Mouse (Mus musculus): Measurements from ENCODE around the gene Dcn. TPM values are rescaled to one million over a fixed set of nuclear protein-coding genes. Genes with fewer than 3 reads are reported as not detected.

The Dcn gene
- polyA plus RNA-seq (2017; shearing (Covaris generic)) = not detected

GRCm38 (mm10) chr10:97479004-97479766, at the start of gene Dcn:
Gene Dcn (plus strand): TSS chr10:97479609.

GRCm38 (mm10) chr10:97564957-97565856, 85.8 kb downstream of the Dcn start, which contains the start of gene Lum:
Gene Lum (plus strand): TSS chr10:97565128.

Other genes with a start within 250 kb of the Dcn start
- gene Lum, start 85.5 kb downstream of the Dcn start, polyA plus RNA-seq (2017; shearing (Covaris generic)) = not detected
- gene Kera, start 127.3 kb downstream of the Dcn start, polyA plus RNA-seq (2017; shearing (Covaris generic)) = not detected
- gene Epyc, start 164.5 kb downstream of the Dcn start, polyA plus RNA-seq (2017; shearing (Covaris generic)) = not detected
- not detected for gene Ccer1, start 213.4 kb downstream of the Dcn start, polyA plus RNA-seq (2017; shearing (Covaris generic))
- gene C030005K15Rik, start 247.1 kb downstream of the Dcn start, polyA plus RNA-seq (2017; shearing (Covaris generic)) = not detected